Mouse (Mus musculus) fibroblast of lung, adult 2 months (primary cell): ENCODE results near the gene Tmco5.

Experiments used
- DNase-seq: peaks from one replicate; pipeline ENCODE4 v3.0.0-alpha.2; 2011; ENCODE audit warnings: low read depth

The Tmco5 gene

GRCm38 (mm10) chr2:116878391-116878790 is at the start of gene Tmco5:
Gene Tmco5, plus strand, starts transcription at chr2:116878691.
- DNase-seq: no peak

GRCm38 (mm10) chr2:116831863-116832262 is 46.6 kb upstream of the Tmco5 start:
- DNase-seq: no peak

- DNase-seq: no peak
These were observed 40.7 kb upstream of the Tmco5 start for GRCm38 (mm10) chr2:116837829-116838228.

- DNase-seq: peak; percentile 46
These were observed 39.8 kb upstream of the Tmco5 start for GRCm38 (mm10) chr2:116838538-116839197.

GRCm38 (mm10) chr2:116849980-116850636 is 28.4 kb upstream of the Tmco5 start:
- no peak for DNase-seq

DNA sequence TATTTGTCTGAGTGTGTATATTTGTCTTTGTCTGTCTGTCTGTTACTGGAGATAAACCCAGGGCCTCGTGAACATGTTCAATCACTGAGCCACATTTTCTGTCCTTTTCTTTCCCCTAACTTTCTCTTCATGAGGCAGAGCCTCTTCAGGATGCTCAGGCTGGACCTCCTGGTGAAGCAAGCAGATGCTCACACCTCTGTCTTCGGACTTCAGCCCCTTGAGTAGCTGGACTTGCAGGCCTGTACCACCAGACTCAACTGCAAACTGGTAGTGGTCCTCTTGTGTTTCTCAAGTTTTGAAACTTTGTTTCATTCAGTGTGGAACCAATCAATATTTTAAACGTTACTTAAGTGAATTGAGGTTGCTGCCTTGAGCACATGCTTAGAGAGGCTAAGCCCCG is 27.1 kb upstream of the Tmco5 start:
- DNase-seq: no peak

- peak; percentile 28 for DNase-seq
These were observed 26.2 kb upstream of the Tmco5 start for GRCm38 (mm10) chr2:116852249-116852648.

GRCm38 (mm10) chr2:116858703-116859102 is 19.8 kb upstream of the Tmco5 start:
- no peak for DNase-seq

- no peak for DNase-seq
These were observed 1.4 kb upstream of the Tmco5 start for GRCm38 (mm10) chr2:116876955-116877615.

- DNase-seq: no peak
These were observed 1.2 kb downstream of the Tmco5 start for GRCm38 (mm10) chr2:116879730-116880129.

DNA sequence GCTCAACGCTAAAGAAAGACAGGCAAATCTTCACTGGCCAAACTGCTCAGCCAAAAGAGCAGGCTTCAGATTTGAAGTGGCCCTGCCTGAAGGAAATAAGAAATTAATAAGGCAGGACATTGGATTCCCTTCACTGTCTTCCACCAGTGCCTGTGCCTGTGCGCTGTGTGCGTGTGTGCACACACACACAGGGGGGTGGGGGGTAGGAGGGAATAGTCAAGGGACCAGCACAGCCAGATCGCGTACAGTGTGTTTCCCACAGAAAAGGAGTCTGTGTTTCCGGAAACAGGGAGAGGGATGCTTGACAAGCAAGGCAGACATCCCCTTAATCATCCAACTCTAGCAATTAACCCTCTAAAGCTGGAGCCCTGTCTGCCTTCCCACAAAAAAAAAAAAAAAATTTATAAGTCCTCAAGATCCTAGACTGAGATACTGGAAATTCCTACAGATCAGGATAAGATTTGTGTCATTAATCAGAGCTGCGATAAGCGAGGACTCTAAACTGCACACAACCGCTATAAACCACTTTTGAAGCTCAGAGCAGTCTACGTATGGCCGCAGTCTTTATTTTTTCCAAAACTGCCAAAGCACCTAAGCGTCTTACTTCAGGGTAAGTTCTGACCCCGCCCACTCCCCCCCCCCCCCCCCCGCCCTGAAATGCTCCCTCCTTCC is 15.0 kb downstream of the Tmco5 start:
- no peak for DNase-seq

- DNase-seq: peak; percentile 25
These were observed 15.5 kb downstream of the Tmco5 start for GRCm38 (mm10) chr2:116893988-116894363.

GRCm38 (mm10) chr2:116899615-116900272 is 21.3 kb downstream of the Tmco5 start:
- peak; percentile 73 for DNase-seq

DNA sequence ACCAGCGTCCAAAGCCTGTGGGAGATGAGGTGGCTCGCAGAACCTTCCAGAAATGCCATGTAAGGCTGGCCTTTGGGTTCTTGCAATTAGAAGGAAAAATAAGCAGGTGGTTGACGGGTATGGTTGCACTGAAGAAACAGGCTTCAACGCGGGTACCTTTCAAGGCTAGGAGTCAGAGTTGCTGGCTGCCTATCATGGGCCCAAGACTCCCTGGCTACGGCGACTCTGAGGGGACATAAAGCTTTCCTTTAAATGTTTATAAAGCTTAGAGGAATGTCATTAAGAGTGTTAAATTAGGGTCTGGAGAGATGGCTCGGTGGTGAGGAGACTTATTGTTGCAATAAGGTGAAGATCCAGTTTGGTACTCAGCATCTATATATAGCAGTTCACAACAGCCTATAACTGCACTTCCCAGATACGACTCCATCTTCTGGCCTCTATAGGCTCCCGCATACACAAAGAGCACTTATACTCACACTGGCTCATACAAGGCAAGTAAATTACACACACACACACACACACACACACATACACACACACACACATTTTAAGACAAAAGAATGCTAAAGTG is 21.9 kb downstream of the Tmco5 start:
- DNase-seq: no peak

DNA sequence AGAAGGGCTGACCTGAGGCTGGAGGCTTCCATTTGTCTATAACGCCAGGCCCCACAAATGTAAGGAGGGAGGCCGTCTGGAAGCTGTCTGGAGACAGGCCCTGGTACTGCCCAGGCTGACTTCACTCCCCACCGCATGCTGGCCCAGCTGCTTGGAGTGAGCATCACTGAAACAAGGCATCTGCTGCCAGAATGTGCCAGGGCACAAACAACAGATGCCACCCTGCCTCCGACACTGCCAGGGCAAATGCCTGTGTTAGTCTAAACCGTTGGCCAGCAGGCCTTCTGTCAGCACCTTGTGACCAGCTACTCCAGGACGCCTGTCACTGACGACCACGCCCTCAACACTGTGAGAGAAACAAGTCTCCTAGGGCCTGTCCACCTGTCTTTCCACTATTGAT is 29.8 kb downstream of the Tmco5 start:
- no peak for DNase-seq

DNA sequence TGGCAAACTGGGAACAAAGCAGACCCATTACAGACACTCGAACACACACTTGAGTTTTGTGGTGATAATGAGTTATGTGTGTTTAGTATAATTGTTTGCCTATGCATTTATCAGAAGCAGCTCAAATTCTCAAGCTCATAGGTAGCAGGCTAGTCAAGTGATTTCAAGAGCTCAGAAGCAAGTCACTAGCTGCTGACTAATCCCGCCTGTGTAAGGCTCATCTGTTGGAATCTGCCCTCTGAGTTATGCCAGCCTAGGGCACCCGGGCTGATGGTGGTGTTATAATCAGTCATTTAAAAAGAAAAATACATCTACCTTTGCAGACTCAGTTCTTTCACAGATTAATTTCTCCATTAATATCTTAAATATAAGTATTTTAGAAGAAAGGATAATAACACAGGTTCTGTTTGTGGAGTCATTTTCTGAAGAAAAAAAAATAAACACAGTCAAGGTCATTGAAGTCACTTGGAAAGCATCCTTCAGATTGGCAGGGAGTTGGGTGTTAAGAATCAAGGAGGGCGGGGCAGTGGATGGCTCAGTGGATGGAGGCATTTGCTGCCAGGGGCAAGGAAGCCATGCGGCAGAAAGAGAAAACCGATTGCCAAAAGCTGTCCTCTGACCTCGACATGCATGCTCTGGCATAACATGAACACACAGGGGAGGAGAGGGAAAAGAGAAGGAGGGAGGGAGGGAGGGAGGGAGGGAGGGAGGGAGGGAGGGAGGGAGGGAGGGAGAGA is 34.0 kb downstream of the Tmco5 start:
- no peak for DNase-seq

- no peak for DNase-seq
These were observed 35.4 kb downstream of the Tmco5 start for GRCm38 (mm10) chr2:116913677-116914405.

DNA sequence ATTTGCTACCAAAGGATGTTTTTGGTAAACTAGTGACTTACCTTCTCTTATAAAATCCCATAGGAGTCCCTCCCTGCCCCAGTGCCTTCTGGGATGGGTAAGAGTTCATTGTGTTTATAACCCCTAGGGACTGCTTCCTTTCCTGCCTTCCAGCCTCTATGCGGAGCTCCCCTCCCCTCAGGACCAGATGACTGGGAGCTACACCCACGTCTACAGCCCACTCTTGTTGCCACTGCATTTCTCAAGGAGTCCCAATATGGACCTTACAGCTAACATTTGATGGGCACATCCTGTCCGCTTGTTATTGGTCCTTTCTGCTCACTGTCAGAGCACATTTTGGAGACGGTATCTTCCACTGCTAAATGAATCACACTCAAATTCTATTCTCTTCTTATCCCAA is 36.1 kb downstream of the Tmco5 start:
- no peak for DNase-seq

- DNase-seq: no peak
These were observed 40.1 kb downstream of the Tmco5 start for GRCm38 (mm10) chr2:116918598-116918997.
